Mouse (Mus musculus): Measurements from ENCODE around the gene Nudt9. TPM values are rescaled to one million over a fixed set of nuclear protein-coding genes. Genes with fewer than 3 reads are reported as not detected.

Gene Nudt9
- polyA plus RNA-seq (2016; fragmentation: Nextera tagmentation; extraction: Ambion mirVana) = 64.7 and 70.4 TPM in 2 replicates

DNA sequence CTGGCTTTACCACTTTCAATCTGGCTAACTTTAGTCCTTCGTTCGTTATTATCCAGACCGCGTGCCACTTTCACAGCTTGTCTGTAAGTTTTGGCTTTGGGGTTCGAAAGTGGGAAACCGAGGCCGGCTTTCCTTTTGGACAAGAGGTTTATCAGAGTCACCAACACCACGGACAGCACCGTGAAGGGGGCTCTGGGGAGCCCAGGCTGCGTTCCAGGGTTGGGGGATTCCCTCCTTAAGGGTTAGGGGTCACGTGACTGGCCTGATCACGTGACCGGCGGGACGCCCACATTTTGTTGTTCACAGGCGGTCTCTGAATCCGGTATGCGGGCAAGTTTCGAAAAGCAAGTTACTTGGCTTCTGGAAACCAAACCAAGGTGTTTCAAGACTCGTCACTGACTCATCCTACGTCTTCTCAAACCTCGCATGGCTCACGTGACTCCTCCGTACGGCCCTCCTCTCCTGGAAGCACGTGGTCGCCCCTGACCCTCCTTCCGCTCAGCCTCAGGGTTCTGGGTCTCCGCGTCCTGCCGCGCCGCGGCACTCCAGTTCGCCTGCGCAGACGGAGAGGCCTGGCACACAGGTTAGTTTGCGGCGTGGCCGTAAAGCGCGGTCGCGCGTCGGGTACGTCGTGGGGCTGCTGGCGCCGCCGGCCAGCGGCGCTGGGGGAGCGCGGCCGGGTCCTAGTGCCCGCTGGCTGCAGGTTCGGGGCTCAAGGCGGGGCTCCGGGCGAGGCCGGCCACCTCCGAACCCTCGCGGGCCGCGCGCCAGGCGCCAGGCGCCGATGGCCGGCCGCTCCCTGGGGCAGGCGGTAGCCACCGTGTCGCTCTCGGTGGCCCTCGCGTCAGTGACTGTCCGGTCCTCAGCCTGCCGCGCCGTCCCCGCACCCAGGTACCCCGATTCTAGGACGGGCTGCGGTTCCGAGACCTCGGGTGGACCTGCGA is at the start of gene Nudt9:
Gene Nudt9, plus strand, starts transcription at position 51 of the 944 bp plus-strand sequence.
- Histone ChIP-seq H3K36me3 (peaks cover 13% of the 10 kb centered on the region), H3K4me2 (replicated peaks) (peak within 1 kb of the TSS; percentile 63), H3K9ac (peak within 1 kb of the TSS; percentile 83), H3K4me3 (peak within 1 kb of the TSS; percentile 88), H3K9me3 (replicated peaks) (no peaks in the 10 kb centered on the region), H3K27ac (peak within 1 kb of the TSS; percentile 82), H3K4me1 (peaks cover 12% of the 10 kb centered on the region), H3K27me3 (no peaks in the 10 kb centered on the region)
- ATAC-seq (ENCODE audit: low FRiP score) = peak; percentile 99
- WGBS = 5% methylated on average over 75 of the region's 90 CpGs

DNA sequence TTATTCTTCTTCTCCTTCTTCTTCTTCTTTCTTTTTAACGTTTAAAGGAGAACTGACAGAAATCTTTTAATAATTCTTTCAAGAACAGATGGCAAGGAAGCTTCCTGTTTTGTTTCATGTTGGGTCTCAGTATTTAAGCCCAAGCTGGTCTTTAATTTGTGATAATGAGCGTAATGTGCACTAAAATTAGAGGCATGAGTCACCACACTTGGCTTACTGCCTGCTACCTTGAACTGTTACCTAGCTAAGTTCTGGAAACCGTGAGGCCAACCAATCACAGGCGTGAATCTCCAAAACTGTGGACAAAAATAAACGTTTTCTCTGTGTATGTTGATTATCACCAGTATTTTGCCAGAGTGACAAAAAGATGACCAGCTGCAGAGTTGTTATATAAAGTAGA is 47.4 kb upstream of the Nudt9 start:
- Histone ChIP-seq H3K4me3 (no peak overlapping the region), H3K9ac (no peak overlapping the region), H3K9me3 (replicated peaks) (no peaks in the 10 kb centered on the region), H3K36me3 (no peaks in the 10 kb centered on the region), H3K27me3 (no peaks in the 10 kb centered on the region), H3K27ac (no peak overlapping the region), H3K4me1 (peaks cover 11% of the 10 kb centered on the region), H3K4me2 (replicated peaks) (no peak overlapping the region)
- WGBS = 78% methylated on average over 5 of the region's 5 CpGs
- ATAC-seq (ENCODE audit: low FRiP score) = no peak

DNA sequence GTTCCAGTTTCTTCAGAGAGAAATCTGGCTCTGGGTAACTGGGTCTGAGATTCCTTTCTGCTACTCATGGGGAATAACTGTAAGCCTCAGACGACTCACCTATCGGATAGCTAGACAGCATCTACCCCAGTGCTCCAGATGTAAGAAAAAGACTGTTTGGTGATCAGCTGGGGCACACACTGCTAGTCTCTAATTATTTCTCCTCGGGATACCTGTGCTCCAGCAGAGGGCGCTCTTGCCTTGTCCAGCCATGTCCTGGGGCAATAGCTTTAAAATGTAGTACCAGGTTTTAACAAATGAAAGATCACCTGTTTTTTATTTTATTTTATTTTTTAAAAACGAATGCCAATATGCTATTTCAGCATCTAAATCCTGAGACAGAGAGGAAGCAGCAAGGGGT is 46.4 kb upstream of the Nudt9 start:
- Histone ChIP-seq H3K4me3 (no peak overlapping the region), H3K4me2 (replicated peaks) (no peak overlapping the region), H3K9me3 (replicated peaks) (no peaks in the 10 kb centered on the region), H3K9ac (no peak overlapping the region), H3K27me3 (no peaks in the 10 kb centered on the region), H3K36me3 (no peaks in the 10 kb centered on the region), H3K4me1 (peaks cover 11% of the 10 kb centered on the region), H3K27ac (no peak overlapping the region)
- no peak for ATAC-seq (ENCODE audit: low FRiP score)
- WGBS = 6% methylated on average over 5 of the region's 5 CpGs

DNA sequence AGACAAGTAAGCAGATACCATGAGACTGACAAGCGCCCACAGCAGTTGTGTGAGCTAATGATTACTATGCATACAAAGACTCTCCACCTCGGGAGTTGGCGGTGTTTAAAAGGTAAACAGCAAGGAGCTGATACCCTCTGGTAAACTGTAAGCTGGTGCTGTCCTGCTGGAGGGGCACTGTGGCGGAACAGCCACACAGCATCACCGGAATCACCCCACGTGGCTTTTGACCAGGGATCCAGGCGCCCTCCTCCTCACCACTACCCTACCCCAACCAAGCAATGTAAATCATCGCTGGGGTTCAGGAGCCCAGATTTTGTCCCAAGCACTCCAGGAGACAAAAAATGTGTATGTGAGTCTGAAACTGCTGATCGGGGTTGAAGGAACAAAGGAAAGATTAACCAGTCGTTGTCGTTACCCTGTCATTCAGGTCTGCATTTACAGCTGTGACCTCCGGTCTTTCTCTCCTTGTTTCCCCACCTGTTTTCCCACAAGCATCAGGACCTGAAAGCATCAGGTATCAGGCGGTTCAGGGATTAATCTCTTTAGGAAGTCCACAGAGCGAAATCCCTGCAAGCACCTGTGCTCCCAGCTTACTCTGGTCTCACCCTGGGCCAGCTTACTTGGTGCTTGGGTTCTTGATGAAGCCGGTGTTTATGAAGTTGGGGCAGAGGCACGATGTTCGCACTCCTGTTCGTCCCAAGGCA is 43.4 kb upstream of the Nudt9 start:
- WGBS = 20% methylated on average over 18 of the region's 18 CpGs
- Histone ChIP-seq H3K4me1 (peaks cover 11% of the 10 kb centered on the region), H3K4me3 (peak overlapping the region; percentile 12), H3K36me3 (no peaks in the 10 kb centered on the region), H3K27me3 (no peaks in the 10 kb centered on the region), H3K9ac (0 out of 2 replicates have a peak overlapping the region, but pooled peaks have one; percentile 32), H3K9me3 (replicated peaks) (no peaks in the 10 kb centered on the region), H3K4me2 (replicated peaks) (peak overlapping the region; percentile 39), H3K27ac (no peak overlapping the region)
- no peak for ATAC-seq (ENCODE audit: low FRiP score)

DNA sequence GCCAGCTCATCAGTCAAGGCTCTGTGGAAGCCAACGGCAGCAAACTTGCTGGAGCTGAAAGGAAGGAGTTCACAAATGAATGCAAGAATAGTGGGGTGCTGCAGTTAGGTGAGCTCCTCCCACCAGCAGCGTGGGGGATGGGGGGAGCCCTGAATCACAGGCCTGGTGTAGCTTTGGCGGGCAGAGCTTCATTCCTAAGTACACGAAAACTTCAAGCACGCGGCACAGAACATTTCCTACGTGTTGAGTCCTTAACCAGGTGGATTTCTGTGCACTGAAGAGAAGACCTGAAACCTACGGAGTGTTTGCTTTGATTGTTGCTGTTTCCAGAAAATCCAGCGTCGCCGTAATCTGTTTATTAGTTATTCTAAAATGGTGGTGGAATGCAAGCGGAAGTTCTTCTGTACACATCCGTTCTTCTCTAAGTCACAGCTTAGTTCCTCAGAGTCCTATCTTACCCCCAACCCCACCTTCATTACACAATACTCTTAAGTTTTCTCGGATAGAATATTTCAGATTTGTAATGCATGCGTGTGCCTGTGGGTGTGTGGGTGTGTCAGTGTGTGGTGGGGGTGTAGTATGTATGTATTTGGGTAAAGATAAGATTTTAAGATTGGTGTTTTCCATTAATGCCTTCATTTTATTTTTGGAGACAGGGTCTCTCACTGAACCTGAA is 42.7 kb upstream of the Nudt9 start:
- no peak for ATAC-seq (ENCODE audit: low FRiP score)
- Histone ChIP-seq H3K9me3 (replicated peaks) (no peaks in the 10 kb centered on the region), H3K4me1 (peaks cover 11% of the 10 kb centered on the region), H3K9ac (no peak overlapping the region), H3K27ac (no peak overlapping the region), H3K4me2 (replicated peaks) (peak overlapping the region; percentile 39), H3K36me3 (no peaks in the 10 kb centered on the region), H3K27me3 (no peaks in the 10 kb centered on the region), H3K4me3 (0 out of 2 replicates have a peak overlapping the region, but pooled peaks have one; percentile 12)
- 53% methylated on average over 15 of the region's 15 CpGs for WGBS

DNA sequence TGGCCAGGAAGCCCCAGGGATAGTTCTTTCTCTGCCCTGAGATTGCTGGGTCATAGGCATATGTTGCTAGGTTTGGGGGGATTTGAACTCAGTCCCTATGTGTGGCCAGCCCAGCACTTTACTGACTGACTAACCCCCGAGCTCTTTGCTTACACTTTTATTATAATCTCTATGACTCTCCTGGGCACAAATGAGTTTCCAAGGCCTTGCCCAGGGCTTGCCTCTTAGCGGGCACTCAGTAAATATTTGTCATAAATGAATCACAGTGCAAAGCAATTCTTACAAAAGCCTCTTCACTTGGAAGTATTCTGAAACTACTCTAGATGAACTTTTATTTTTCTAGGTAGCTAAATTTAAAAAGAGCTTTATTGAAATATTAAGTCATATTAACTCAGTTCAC is 42.2 kb upstream of the Nudt9 start:
- no peaks in the 10 kb centered on the region for H3K36me3 ChIP-seq
- H3K9ac ChIP-seq = no peak overlapping the region
- H3K4me1 ChIP-seq = peaks cover 11% of the 10 kb centered on the region
- H3K4me3 ChIP-seq = no peak overlapping the region
- no peak for ATAC-seq (ENCODE audit: low FRiP score)
- no peak overlapping the region for H3K4me2 ChIP-seq (replicated peaks)
- 85% methylated on average over 2 of the region's 2 CpGs for WGBS
- no peak overlapping the region for H3K27ac ChIP-seq
- no peaks in the 10 kb centered on the region for H3K27me3 ChIP-seq
- no peaks in the 10 kb centered on the region for H3K9me3 ChIP-seq (replicated peaks)

DNA sequence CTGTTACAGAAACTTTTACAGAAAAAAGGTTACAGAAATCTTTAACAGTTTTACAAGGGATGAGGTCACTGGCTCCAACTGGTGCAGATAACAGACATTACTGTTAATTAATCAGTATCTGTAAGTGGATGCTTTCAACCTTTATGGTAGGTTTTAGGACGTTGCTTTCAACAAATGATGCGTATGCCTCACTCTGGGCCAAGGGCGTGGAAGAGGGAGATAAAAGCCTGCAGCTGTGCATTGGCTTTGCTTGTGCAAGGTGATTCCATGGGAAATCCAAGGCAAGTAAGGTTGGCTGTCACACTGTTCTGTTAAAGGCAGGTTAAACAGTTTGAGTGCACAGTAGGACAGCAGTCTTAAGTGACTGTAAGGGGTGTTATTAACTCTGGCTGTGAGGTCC is 39.3 kb upstream of the Nudt9 start:
- Histone ChIP-seq H3K4me1 (peaks cover 11% of the 10 kb centered on the region), H3K27ac (no peak overlapping the region), H3K27me3 (no peaks in the 10 kb centered on the region), H3K9ac (no peak overlapping the region), H3K36me3 (no peaks in the 10 kb centered on the region), H3K4me2 (replicated peaks) (no peak overlapping the region), H3K4me3 (no peak overlapping the region), H3K9me3 (replicated peaks) (no peaks in the 10 kb centered on the region)
- 82% methylated on average over 3 of the region's 3 CpGs for WGBS
- ATAC-seq (ENCODE audit: low FRiP score) = no peak

DNA sequence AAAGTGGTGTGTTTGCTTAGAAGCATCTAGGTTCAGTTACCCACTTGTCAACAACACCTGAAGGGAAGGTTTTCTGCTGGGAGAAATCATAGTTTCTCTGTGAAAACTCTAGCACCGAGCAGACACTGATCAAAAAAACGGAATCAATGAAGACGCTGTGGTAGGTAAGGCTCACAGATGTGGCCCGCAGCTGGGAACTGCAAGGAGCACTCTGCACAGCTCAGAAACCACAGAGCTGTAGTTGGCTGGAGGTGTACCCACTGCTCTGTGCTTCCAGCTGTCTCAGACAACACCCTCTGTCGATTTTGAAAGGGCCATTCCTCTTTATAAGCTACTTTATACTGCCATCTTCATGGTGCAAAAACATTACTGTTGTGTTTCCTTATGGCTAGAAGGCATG is 38.3 kb upstream of the Nudt9 start:
- H3K27ac ChIP-seq = no peak overlapping the region
- peaks cover 5% of the 10 kb centered on the region; the same call in 1 of the 2 replicates for H3K4me1 ChIP-seq
- no peak overlapping the region for H3K4me2 ChIP-seq (replicated peaks)
- no peaks in the 10 kb centered on the region for H3K9me3 ChIP-seq (replicated peaks)
- H3K9ac ChIP-seq = no peak overlapping the region
- H3K4me3 ChIP-seq = no peak overlapping the region
- WGBS = 77% methylated on average over 5 of the region's 5 CpGs
- H3K36me3 ChIP-seq = no peaks in the 10 kb centered on the region
- no peak for ATAC-seq (ENCODE audit: low FRiP score)
- H3K27me3 ChIP-seq = no peaks in the 10 kb centered on the region

DNA sequence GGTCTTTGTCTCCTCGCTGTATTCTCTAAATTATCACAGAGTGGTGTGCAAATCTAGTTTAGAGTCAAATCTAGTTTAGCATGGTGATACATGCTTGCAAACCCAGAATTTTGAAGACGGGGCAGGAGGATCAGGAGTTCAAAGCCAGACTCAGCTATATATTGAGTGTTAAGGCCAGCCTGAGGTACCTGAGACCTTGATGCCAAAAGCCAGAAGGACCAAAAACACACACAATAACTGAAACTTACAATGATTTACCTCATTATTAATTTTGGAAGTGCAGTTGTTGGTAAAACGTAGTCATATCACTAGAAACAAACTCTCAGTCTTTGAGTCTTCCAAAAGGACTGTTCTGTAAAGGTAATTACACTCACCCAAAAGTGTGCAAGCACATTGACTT is 36.7 kb upstream of the Nudt9 start:
- no peaks in the 10 kb centered on the region for H3K9me3 ChIP-seq (replicated peaks)
- 95% methylated on average over 3 of the region's 3 CpGs for WGBS
- H3K27me3 ChIP-seq = no peaks in the 10 kb centered on the region
- no peak overlapping the region for H3K4me3 ChIP-seq
- no peaks in the 10 kb centered on the region for H3K36me3 ChIP-seq
- no peak overlapping the region for H3K4me2 ChIP-seq (replicated peaks)
- H3K9ac ChIP-seq = no peak overlapping the region
- H3K4me1 ChIP-seq = no peaks in the 10 kb centered on the region
- no peak overlapping the region for H3K27ac ChIP-seq
- no peak for ATAC-seq (ENCODE audit: low FRiP score)

DNA sequence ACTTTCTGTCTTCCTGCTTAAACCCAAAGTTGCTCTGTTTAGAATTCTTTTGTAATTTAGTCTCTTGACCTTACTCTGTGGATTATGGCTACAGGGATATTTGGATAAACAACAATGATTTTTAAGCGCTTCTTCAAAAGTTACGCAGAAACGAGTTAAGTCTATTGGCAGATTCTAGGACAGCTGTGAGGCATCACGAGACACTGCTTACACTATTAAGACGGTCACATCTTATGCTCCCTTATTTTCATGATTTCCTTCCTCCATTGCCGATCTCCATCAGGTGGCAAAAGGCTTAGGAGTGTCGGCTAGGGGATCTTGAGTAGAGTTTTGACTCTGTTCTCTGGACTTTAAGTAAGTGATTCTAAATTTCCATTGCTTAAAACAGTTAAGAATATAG is 35.8 kb upstream of the Nudt9 start:
- WGBS = 95% methylated on average over 7 of the region's 7 CpGs
- H3K4me3 ChIP-seq = no peak overlapping the region

DNA sequence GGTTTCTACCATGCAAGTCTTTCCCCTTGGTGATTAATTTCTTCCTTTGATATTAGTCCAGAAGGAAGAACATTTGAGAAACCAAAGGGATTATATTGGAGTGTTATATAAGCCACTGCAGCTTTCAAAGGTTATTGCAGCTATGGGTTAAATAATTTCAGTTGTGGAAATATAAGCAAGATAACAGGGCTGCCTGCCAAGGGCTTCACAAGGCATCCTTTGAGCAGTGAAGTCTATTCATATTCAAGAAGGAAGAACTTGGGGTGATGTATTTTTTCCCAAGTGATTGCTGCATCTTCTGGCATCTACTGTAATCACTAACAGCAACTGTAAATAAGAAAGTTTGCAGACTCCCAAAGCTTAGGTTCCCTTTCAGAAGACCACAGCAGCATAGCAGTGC is 34.7 kb upstream of the Nudt9 start:
- H3K36me3 ChIP-seq = no peaks in the 10 kb centered on the region
- no peaks in the 10 kb centered on the region for H3K27me3 ChIP-seq
- no peak overlapping the region for H3K9ac ChIP-seq
- H3K4me3 ChIP-seq = no peak overlapping the region
- no peaks in the 10 kb centered on the region for H3K9me3 ChIP-seq (replicated peaks)
- no peak for ATAC-seq (ENCODE audit: low FRiP score)
- no peak overlapping the region for H3K4me2 ChIP-seq (replicated peaks)
- no peak overlapping the region for H3K27ac ChIP-seq
- no peaks in the 10 kb centered on the region for H3K4me1 ChIP-seq

More for the DNA sequence above, 35.8 kb upstream of the Nudt9 start:
- Histone ChIP-seq H3K27me3 (no peaks in the 10 kb centered on the region), H3K9ac (no peak overlapping the region), H3K4me2 (replicated peaks) (no peak overlapping the region), H3K9me3 (replicated peaks) (no peaks in the 10 kb centered on the region), H3K4me1 (no peaks in the 10 kb centered on the region), H3K36me3 (no peaks in the 10 kb centered on the region), H3K27ac (no peak overlapping the region)
- ATAC-seq (ENCODE audit: low FRiP score) = no peak
